Mouse (Mus musculus) heart, postnatal 36 days (tissue): ENCODE results near the gene Mob3a. TPM values are rescaled to one million over a fixed set of nuclear protein-coding genes. Genes with fewer than 3 reads are reported as not detected.
A peak's percentile ranks its signal among the peaks of the same experiment; 100 is the strongest.

Source experiments
- DNase-seq, 2 experiments: peaks; one replicate each; pipeline ENCODE4 v3.0.0; 2021 to 2022
- intact Hi-C: fragments of 180-260 bp; cut with DNase I; formaldehyde crosslinking; loops from one replicate; pipeline ENCODE4 v1.15.1; 2025
- total RNA-seq, 2 experiments: library from RNA; stranded (reverse); gene quantifications; 2 replicates each; pipeline ENCODE4 v1.2.3; 2021

The Mob3a gene
- total RNA-seq, 2 experiments from 2014 or later, result 5.3 to 6.7 TPM

DNA sequence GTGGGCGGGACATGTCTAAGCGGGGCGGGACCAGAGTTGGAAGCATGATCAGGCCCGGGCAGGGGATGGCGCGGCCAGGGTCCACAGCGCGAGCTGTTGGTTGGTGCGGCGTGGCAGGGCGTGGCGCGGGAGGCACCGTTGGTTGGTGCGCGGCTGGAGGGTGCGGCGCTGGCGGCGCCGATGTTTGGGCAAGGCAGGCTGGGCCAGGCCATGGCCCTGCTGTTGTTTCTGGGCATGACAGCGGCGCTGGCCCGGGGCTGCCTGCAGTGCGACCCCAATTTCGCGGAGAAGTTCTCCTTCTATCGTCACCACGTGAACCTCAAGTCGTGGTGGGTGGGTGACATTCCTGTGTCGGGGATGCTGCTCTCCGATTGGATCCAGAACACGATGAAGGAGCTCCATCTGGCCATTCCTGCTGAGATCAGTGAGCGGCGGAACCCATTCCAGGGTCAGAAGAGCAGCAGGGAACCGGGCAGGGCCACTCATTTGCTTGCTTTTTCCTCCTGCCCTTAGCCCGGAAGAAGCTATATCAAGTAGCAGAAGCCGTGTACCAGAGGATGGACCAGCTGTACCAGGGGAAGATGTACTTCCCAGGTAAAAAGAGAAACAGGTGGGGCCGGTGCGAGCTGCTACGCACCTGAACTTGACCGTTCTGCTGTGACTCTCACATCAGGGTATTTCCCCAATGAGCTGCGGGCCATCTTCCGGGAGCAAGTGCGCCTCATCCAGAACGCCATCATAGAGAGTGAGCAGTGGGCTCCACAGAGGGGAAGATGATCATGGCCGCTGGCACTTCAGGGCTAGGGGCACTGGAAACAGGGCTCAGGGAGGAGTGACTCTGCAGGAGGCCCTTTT lies 986 bp upstream of the Mob3a start:
- intact Hi-C loops, result loop anchor here (10.0 kb wide), 1 partner anchor 268 kb away; the partner anchor contains the start of gene Tcf3
- DNase-seq, result peak; percentile 89 to 93

DNA sequence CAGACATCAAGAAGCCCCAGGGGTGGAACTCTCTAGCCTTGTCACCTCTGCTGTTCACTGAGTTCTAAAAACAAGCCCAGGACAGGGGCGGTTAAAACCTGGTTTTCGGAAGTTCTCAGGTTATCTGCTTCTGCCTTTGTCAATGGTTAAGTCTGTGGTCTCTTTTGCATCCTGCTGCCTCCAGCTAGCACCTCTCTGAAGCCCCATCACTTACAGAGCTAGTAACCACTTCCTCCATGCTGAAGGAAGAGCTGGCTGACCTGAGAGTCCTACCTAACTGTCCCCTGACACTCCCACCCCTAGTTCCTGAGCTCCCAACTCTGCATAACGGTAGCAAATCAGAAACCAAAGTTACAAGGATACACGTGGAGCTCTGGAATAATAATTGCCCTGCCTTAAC lies 1.0 kb downstream of the Mob3a start:
- intact Hi-C loops, result loop anchor here (2.0 to 10.0 kb wide), 2 partner anchors 20 to 266 kb away; partner anchors contain the start of gene Tcf3
- no peak for DNase-seq

DNA sequence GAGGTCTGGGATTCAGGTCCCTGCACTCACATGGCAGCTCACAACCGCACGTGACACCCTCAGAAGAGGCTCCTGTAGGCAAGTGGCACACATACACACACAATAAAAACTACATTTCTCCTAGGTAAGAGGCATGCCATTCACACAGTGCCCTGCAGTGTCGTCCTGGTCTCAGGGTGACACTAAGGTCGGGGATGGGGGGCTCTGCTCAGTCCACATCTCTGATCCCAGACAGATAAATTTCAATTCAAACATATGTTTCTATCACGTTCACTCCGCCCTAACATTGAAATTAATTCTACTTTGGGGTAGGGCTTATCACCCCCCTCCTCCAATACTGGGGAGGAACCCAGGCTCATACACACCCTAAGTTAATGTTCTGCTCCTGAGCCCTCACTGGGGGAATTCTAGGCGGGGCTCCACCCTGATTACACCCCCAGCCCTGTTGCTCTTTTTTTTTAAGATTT lies 1.7 kb downstream of the Mob3a start:
- intact Hi-C loops, result loop anchor here (2.0 to 10.0 kb wide), 2 partner anchors 19 to 265 kb away; partner anchors contain the start of gene Tcf3

DNA sequence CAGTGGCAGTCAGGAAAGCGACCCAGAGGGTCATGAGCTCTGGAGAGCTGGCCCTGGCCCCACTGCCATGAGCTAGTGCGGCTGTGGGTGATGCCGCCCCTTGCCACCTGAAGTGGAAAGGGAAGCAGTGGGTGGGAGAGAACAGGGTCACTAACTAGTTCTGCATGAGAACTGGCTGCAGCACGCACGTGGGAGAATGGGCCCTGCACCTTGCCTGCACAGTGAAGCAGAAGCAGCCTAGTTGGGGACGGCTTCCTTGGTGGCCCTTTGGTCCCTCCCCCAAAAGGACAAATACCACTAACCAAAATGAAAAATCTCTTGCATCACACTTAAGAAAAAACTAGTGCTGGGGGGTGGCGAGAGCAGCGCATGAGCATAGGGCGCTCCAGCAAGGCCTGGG lies 3.2 kb downstream of the Mob3a start:
- DNase-seq, result no peak
- intact Hi-C loops, result loop anchor here (10.0 kb wide), 1 partner anchor 704 kb away; the partner anchor contains the start of gene Abca7

More for the DNA sequence above, 1.7 kb downstream of the Mob3a start:
- no peak for DNase-seq

DNA sequence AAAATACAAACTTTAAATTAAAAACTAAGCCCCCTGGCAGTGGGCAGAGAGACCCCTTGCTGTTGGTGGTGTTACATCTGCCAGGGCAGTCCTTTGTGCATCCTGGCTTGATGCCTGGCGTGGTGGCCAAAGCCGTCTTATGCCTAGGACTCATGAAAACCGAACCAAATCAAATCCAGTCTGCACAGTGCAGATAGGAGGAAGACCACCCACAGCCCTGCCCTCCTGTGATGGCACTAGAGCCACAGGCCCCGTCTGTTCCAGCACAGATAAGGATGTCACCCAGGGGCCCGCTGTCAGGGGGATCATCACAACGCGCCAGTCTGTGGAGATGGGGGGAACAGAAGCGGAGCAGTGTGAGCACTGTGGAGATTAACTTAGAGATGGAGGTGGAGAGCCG lies 4.0 kb downstream of the Mob3a start:
- intact Hi-C loops, result loop anchor here (10.0 kb wide), 1 partner anchor 703 kb away; the partner anchor contains the start of gene Abca7

DNA sequence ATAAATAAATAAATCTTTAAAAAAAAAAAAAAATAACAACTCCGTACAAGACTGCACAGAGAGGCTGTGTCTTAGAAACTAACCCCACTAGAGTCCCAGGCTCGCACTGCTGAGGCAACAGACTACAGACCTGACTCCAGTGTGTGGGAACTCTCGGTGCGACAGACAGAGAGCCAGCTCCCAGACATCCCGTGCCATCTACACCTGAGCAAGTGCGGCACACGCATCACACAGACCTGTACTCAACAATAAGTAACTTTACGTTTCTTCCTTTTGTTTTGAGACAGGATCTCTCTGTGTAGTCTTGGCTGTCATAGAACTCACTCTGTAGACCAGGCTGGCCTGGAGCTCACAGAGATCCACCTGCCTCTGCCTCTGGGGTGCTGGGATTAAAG lies 4.4 kb downstream of the Mob3a start:
- intact Hi-C loops, result loop anchor here (10.0 kb wide), 1 partner anchor 703 kb away; the partner anchor contains the start of gene Abca7
- DNase-seq, result no peak

More for the DNA sequence above, 4.0 kb downstream of the Mob3a start:
- DNase-seq, result no peak

DNA sequence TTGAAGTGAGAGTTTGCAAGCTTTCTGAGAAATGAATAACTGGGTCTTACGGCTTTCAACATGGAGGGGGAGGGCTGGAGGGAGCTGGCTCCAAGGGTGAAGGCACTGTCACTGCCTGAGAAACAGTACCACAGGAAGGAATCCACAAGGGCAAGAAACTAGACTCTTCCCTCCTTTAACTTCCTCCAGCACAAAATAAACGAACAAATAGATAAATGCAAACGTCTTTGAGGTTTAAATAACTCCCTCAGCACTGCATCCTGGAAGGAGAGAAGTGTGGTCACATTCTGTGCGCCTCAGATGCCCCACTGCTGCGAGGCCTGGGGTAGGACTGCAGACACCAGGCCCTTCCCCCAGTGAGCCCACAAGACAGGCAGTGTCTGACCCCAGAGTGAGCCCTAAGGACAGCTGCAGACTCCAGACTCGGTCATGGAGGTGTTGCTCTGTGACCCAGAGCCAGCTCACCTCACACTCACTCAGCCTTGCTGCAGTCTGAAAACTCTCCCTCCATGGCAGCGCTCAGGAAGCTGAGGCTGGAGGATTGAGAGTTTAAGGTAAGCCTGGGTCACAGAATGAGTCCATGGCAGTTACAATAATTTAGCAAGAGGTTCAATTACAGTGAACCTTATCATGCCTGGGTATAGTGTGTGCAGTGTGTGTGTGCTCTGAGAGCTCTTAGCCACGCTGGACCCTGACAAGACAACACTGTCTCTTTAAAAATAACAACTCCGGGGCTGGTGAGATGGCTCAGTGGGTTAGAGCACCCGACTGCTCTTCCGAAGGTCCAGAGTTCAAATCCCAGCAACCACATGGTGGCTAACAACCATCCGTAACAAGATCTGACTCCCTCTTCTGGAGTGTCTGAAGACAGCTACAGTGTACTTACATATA lies 5.0 kb downstream of the Mob3a start:
- DNase-seq, result no peak

DNA sequence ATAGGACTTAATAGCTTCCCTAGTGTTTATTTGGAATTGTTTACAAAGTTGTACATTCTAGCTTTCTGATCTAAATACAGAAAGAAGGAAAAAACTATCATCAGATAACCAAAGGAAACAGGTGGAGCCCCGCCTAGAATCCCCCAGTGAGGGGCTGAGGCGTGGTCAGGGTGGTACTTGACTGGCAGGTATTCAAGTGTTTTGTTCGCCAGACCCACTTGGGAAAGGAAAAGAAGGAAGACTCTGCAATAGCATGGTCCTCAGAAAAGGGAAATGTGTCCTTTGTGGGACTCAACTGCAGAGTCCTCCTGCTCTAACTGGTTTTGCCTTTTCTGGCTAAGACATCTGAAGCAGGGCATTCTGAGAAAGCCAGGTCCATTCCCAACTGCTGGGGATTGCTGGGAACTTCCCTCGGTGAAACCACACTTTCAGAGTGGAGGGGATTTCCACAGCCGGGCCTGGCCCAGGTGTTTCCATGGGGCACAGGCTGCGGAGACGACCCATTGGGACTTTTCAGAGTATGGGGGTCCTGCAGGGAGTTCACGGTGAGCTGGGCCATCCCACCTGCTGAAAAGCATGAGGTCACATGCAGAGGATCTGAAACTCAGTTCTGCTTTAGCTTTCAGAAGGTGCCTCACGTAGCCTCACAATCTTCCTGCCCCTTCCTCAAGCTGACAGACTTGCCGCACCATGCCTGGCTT lies 5.8 kb downstream of the Mob3a start:
- intact Hi-C loops, result loop anchor here (10.0 kb wide), 1 partner anchor 701 kb away; the partner anchor contains the start of gene Abca7
- DNase-seq, result no peak

More for the DNA sequence above, 5.0 kb downstream of the Mob3a start:
- intact Hi-C loops, result loop anchor here (10.0 kb wide), 1 partner anchor 702 kb away; the partner anchor contains the start of gene Abca7

DNA sequence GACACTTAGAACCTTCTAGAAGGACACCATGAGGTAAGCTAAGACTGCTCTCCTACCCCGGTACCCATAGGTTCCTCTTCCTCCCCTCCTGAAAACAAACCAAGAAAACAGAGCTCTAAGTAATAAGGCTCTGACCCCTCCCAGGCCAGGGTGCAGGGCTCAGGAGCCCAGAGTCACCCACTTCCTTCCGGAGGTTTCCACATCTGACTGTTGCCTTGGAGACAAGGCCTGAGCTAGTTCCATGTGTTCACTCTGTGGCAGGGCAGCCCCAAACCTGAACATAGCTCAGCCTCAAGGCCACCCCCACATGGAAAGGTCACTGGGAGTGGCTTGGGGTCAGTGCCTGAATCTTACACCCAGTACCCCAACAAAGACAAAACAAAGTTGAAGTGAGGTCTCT lies 6.6 kb downstream of the Mob3a start:
- DNase-seq, result peak; percentile 50 to 61
- intact Hi-C loops, result loop anchor here (10.0 kb wide), 1 partner anchor 700 kb away; the partner anchor contains the start of gene Abca7

DNA sequence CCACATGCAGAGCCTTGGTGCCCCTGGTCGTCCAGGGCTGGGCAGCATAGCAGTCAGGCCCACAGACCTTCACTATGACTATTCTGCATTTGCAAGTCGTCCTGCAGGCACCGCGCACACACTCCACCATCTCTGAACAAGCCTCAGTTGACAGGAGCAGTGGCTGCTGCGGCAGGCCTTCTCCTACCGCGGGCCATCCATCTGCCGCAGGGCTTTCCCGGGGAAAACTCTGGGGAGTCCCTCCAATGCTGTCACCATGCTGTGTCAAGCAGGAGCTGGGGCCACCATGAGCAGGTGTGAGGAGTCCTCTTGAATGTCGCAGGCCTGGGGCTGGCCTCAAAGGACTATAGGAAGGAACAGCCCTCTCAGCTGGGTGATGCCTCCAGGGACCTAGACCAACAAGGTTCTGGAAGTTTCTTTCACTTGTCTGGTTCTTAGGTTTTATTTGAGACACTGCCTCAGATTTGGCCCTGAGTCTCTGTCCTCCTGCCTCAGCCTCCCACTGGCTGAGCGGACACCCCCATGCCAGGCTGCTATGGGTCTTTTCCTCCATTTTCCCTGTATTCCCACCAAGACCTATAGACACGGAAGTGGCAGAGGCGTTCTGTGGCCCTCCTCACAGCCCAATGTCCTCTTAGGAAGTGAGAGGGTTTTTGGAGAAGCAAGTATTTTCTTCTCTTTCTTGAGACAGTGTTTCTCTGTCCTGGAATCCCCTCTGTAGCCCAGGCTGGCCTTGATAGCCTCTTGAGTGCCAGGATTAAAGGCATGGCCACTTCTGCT lies 7.4 kb downstream of the Mob3a start:
- DNase-seq, result no peak
- intact Hi-C loops, result loop anchor here (10.0 kb wide), 1 partner anchor 700 kb away; the partner anchor contains the start of gene Abca7

DNA sequence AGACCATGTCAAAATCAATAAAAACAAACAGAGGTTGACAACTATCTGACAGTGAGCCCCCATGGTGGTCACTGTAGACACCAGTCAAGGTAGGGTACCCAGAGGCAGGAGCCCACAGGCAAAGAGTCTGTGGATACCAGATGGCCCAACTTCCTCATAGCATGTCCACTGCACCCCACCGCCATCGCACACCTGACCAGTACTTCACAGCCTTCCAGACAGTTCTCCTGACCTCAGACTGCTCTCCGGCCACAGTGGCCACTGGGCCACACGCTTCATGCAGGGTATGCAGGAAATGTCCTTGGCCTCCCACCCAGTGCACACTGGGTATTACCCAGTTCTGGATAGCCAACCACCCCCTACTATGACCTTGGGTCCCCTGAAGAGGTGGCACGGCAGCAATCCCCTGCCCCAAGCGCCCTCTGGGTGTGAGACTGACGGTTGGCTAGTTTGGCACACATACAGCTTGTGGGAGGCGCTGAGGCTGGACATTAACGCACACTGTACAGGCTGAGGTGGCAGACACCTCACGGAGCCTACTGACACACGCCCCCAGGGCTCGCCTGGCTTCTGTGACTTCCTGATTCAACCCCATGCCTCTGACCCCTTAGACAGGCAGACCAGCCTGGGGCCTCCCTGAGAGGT lies 8.3 kb downstream of the Mob3a start:
- intact Hi-C loops, result loop anchor here (10.0 kb wide), 1 partner anchor 699 kb away; the partner anchor contains the start of gene Abca7
- no peak for DNase-seq

DNA sequence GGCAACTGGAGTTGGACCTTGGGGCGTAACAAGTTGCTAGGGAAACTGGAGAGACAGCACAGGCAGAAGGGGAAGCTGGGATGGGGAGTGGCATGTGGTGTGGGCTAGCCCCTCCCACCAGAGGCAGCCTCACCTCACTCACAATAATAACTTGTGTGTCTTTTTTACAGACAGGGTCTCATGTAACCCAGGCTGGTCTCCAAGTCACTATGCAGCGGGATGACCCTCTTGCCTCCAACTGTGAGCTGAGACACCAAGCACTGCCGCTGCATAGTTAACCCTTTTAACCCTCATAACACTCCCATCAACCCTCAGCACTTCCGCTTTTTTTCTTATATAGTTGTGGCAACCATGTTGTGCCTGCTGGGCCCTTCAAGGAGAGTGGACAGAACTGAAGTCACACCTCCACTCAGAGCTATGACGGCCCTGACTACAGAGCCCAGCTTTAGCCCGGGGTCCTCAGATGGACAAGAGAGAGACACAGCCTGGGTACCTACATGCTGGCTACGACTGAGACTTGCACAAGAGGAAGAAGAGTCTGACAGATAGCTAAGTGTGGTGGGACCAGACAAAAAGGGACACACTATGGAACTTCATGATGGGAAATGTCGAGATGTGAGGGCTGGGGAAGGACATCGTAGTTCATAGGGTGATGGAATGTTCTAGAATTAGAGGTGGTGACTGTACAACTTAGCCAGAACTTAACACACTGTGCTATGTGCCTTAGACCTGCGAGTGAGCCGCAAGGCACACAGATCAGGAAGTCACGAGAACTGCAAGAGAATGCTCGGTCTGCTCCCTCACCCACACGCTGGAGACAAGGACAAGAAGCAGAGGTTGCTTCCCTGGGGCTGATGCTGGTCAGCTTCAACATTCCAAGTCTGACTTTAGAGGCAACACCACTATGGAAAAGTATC lies 9.3 kb downstream of the Mob3a start:
- intact Hi-C loops, result loop anchor here (10.0 kb wide), 1 partner anchor 698 kb away; the partner anchor contains the start of gene Abca7
- DNase-seq, result peak in 1 of 2 experiments; percentile 28

DNA sequence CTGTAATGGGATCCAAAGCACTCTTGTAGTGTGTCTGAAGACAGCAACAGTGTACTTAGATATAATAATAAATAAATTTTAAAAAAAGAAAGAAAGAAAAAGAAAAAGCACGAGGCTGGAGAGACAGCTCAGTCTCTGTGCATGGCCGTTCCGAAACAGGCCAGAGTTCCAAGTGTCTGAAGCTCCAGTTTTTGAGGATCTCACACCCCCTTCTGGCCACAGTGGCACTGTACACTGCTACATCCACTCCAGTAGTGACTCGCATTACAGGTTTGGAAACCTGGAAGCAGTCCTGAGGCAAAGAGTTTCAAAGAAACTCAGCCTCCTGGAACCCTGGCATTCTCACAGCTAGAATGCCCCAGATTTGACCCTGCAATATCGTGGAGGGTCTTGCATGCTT lies 13.9 kb downstream of the Mob3a start:
- peak; percentile 68 to 74 for DNase-seq
- intact Hi-C loops, result loop anchor here (1.0 kb wide), 1 partner anchor 122 kb away; no protein-coding TSS in a partner anchor

DNA sequence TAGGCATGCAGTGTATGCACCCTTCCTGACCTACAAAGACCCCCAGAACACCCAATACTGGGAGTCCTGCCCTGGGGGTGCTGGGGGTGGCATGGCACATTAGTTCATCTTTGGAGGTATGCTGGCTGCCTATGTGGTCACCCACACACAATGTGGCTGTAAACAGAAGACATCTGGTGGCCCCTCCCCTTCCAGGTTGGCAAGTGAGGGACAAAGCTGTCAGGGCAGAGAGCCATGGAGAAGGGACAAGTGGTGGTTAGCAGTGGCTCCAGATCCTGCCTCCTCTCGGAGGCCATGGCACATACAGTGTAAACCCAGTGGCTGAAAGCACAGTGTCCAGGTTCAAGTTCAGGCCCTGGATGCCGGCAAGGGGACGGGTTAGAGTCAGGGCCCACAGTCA lies 15.2 kb downstream of the Mob3a start:
- intact Hi-C loops, result no loop called here
- no peak for DNase-seq

DNA sequence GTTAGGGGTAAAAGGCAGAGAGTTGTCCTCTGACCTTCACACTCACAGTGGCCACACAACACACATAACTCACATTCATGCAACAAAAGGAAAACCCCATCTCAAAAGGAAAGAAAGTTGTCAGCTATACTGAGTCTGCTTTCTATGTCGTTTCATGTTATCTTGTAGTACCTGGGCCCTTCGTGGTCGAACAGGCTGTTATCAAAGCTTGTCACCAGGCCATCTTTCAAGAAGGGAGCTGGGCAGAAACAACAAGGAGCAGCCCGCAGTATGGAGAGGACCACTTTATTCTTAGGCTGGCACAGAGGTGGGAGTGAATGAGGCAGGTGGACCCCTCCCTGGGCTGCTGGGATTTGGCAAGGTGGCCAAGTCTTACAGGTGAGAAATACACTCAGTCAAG lies 16.8 kb downstream of the Mob3a start:
- intact Hi-C loops, result loop anchor here (1.0 to 2.0 kb wide), 2 partner anchors 26 to 74 kb away; no protein-coding TSS in a partner anchor
- no peak for DNase-seq

DNA sequence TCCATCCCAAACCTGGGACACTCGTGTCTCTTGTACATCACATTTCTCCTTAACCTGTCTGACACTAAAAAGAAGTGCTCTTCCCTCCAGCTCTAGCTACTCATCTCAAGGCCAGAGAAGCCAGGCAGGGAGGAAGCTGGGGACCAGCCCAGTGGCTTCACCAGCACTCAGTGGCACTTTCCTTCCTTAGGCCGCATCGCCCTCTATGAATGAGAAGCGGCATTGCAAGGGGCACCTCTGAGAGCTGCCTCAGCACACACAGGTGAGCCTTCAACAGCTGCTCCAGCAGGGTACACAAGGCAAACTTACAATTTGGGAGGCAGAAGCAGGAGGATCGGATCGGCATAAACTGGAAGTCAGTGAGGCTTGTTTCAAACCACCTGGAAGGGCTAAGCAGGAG lies 17.6 kb downstream of the Mob3a start:
- DNase-seq, result peak; percentile 69 to 72

DNA sequence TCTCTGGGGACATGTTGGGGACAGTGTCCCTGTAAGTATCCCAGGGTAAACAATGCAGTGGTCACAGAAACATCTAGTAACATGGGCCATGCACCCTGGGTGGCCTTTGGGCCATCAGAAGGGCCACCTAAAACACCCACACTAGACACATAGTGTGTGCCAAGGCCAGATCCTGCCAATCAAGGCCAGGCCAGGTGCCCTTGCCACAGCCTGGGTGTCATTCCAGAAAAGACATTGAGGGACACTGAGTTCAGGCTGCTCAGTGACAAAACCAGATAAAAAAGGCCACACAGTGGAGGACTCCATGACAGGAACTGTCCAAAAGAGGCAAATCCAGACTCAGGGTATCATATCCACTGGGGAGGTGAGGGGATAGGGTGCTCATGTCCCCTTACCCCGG lies 18.1 kb downstream of the Mob3a start:
- no peak for DNase-seq

More for the DNA sequence above, 17.6 kb downstream of the Mob3a start:
- intact Hi-C loops, result loop anchor here (1.0 to 2.0 kb wide), 2 partner anchors 25 to 73 kb away; no protein-coding TSS in a partner anchor

More for the DNA sequence above, 18.1 kb downstream of the Mob3a start:
- intact Hi-C loops, result loop anchor here (1.0 to 2.0 kb wide), 2 partner anchors 24 to 73 kb away; no protein-coding TSS in a partner anchor
